Comparison of ENCODE assay signal across 10 mouse cellular contexts in genomic region chr1:171285096-171285892, GRCm38 (mm10). TPM values are rescaled to one million over a fixed set of nuclear protein-coding genes. Genes with fewer than 3 reads are reported as not detected.
DNase-seq lines count a peak whose midpoint lies in the region; ATAC-seq and TF ChIP-seq lines count a peak whose summit lies in the region.
"Had no signal": no experiment of that assay in that cellular context is flagged by ENCODE, and none has a peak within 500 bp of the region (broad histone marks: within the 10 kb centered on the region; RNA-seq: fewer than 3 reads in every experiment).

No protein-coding gene starts in this region.

- TF ChIP-seq EP300 in liver, postnatal 0 days (IDR thresholded peaks at IDR 0.05; ENCODE audit: low read depth) = no peak

- H3K27ac ChIP-seq in heart, embryonic 10.5 days = no peak overlapping the region
- H3K27ac ChIP-seq in liver, embryonic 11.5 days (ENCODE audit: low read depth, low read length) = peak overlapping the region; percentile 15; the same call in 1 of the 2 replicates
- H3K27ac ChIP-seq in liver, postnatal 0 days (ENCODE audit: low read depth) = no peak overlapping the region
- no peak overlapping the region for H3K27ac ChIP-seq in embryonic facial prominence, embryonic 14.5 days (replicated peaks; ENCODE audit: low read depth, low read length)
- no peak overlapping the region for H3K27ac ChIP-seq in neural tube, embryonic 15.5 days (replicated peaks)
- H3K27ac ChIP-seq: limb, embryonic 15.5 days had no signal

- H3K4me3 ChIP-seq in heart, embryonic 10.5 days = no peak overlapping the region
- H3K4me3 ChIP-seq in liver, embryonic 11.5 days (ENCODE audit: low read depth, low read length) = no peak overlapping the region
- H3K4me3 ChIP-seq in liver, postnatal 0 days (ENCODE audit: low read depth, low read length) = no peak overlapping the region
- no peak overlapping the region for H3K4me3 ChIP-seq in embryonic facial prominence, embryonic 14.5 days (ENCODE audit: low read depth, low read length)
- H3K4me3 ChIP-seq in neural tube, embryonic 15.5 days (replicated peaks) = no peak overlapping the region
- H3K4me3 ChIP-seq: limb, embryonic 15.5 days had no signal

- DNase-seq in heart, embryonic 10.5 days (ENCODE audit: low spot score) = peak; percentile 72
- no peak for DNase-seq in heart, postnatal 25 days (ENCODE audit: low spot score)
- no peak for DNase-seq in liver, embryonic 11.5 days (ENCODE audit: low spot score)
- no peak for DNase-seq in liver, postnatal 0 days
- DNase-seq in embryonic facial prominence, embryonic 14.5 days (ENCODE audit: low spot score) = no peak
- no peak for DNase-seq in lung, postnatal 36 days
- DNase-seq: right cerebral cortex, adult 18-20 months; thymus, postnatal 14 days had no signal

- H3K36me3 ChIP-seq in heart, embryonic 10.5 days = peaks cover 66% of the 10 kb centered on the region
- H3K36me3 ChIP-seq in liver, embryonic 11.5 days (ENCODE audit: control insufficient read depth, insufficient read depth, low read length) = peaks cover 23% of the 10 kb centered on the region; the same call in 1 of the 2 replicates
- peaks cover 34% of the 10 kb centered on the region for H3K36me3 ChIP-seq in liver, postnatal 0 days (replicated peaks; ENCODE audit: insufficient read depth, low read length)
- peaks cover 67% of the 10 kb centered on the region for H3K36me3 ChIP-seq in embryonic facial prominence, embryonic 14.5 days (ENCODE audit: control insufficient read depth, insufficient read depth, low read length)
- peaks cover 49% of the 10 kb centered on the region for H3K36me3 ChIP-seq in neural tube, embryonic 15.5 days

- ATAC-seq in liver, embryonic 11.5 days (replicated peaks; ENCODE audit: low FRiP score) = no peak
- no peak for ATAC-seq in liver, postnatal 0 days
- ATAC-seq in embryonic facial prominence, embryonic 14.5 days (ENCODE audit: low read depth) = no peak
- no peak for ATAC-seq in neural tube, embryonic 15.5 days (ENCODE audit: low FRiP score)

- H3K9ac ChIP-seq in liver, embryonic 11.5 days (ENCODE audit: low read depth, low read length) = no peak overlapping the region
- H3K9ac ChIP-seq in liver, postnatal 0 days (replicated peaks) = no peak overlapping the region
- peak overlapping the region; percentile 7; the same call in 1 of the 2 replicates for H3K9ac ChIP-seq in embryonic facial prominence, embryonic 14.5 days (ENCODE audit: low read depth, low read length)
- no peak overlapping the region for H3K9ac ChIP-seq in neural tube, embryonic 15.5 days (replicated peaks)
- H3K9ac ChIP-seq: limb, embryonic 15.5 days had no signal

- H3K27me3 ChIP-seq in heart, embryonic 10.5 days (ENCODE audit: insufficient read depth, poor library complexity, severe bottlenecking) = no peaks in the 10 kb centered on the region
- H3K27me3 ChIP-seq in liver, embryonic 11.5 days (replicated peaks; ENCODE audit: control insufficient read depth, insufficient read depth, low read length) = no peaks in the 10 kb centered on the region
- H3K27me3 ChIP-seq in liver, postnatal 0 days (ENCODE audit: insufficient read depth, low read length) = no peaks in the 10 kb centered on the region
- no peaks in the 10 kb centered on the region for H3K27me3 ChIP-seq in embryonic facial prominence, embryonic 14.5 days (replicated peaks; ENCODE audit: control insufficient read depth, insufficient read depth, low read length)
- no peaks in the 10 kb centered on the region for H3K27me3 ChIP-seq in neural tube, embryonic 15.5 days (replicated peaks)
- H3K27me3 ChIP-seq: limb, embryonic 15.5 days had no signal

- no peak for TF ChIP-seq CTCF in liver, postnatal 0 days (IDR thresholded peaks at IDR 0.05; ENCODE audit: low read depth)

- no peak overlapping the region for H3K4me2 ChIP-seq in liver, embryonic 11.5 days
- H3K4me2 ChIP-seq in liver, postnatal 0 days (ENCODE audit: low read depth, low read length) = no peak overlapping the region
- no peak overlapping the region for H3K4me2 ChIP-seq in embryonic facial prominence, embryonic 14.5 days (ENCODE audit: low read depth, low read length)
- H3K4me2 ChIP-seq in neural tube, embryonic 15.5 days = 0 out of 2 replicates have a peak overlapping the region, but pooled peaks have one; percentile 2
- H3K4me2 ChIP-seq: limb, embryonic 15.5 days had no signal

- intact Hi-C loops in heart, postnatal 25 days (cut with DNase I) = no loop called here

- H3K4me1 ChIP-seq in heart, embryonic 10.5 days = peaks cover 39% of the 10 kb centered on the region
- H3K4me1 ChIP-seq in liver, embryonic 11.5 days (replicated peaks; ENCODE audit: control insufficient read depth, insufficient read depth, low read length) = peaks cover 21% of the 10 kb centered on the region
- peaks cover 18% of the 10 kb centered on the region for H3K4me1 ChIP-seq in liver, postnatal 0 days (ENCODE audit: insufficient read depth)
- H3K4me1 ChIP-seq in embryonic facial prominence, embryonic 14.5 days (ENCODE audit: control insufficient read depth, insufficient read depth, low read length) = peaks cover 17% of the 10 kb centered on the region
- peaks cover 58% of the 10 kb centered on the region for H3K4me1 ChIP-seq in neural tube, embryonic 15.5 days

- WGBS in heart, embryonic 10.5 days = 79% methylated on average over 20 of the region's 20 CpGs
- WGBS in liver, embryonic 11.5 days = 82% methylated on average over 20 of the region's 20 CpGs
- 78% methylated on average over 20 of the region's 20 CpGs for WGBS in liver, postnatal 0 days (ENCODE audit: insufficient replicate concordance)
- WGBS in embryonic facial prominence, embryonic 14.5 days = 92% methylated on average over 20 of the region's 20 CpGs
- WGBS in neural tube, embryonic 15.5 days = 90% methylated on average over 20 of the region's 20 CpGs

- H3K9me3 ChIP-seq in heart, embryonic 10.5 days = no peaks in the 10 kb centered on the region
- H3K9me3 ChIP-seq in liver, embryonic 11.5 days (ENCODE audit: control insufficient read depth, low read length) = no peaks in the 10 kb centered on the region
- no peaks in the 10 kb centered on the region for H3K9me3 ChIP-seq in liver, postnatal 0 days (ENCODE audit: low read length)
- no peaks in the 10 kb centered on the region for H3K9me3 ChIP-seq in embryonic facial prominence, embryonic 14.5 days (ENCODE audit: control insufficient read depth, low read length)
- H3K9me3 ChIP-seq in neural tube, embryonic 15.5 days (replicated peaks) = no peaks in the 10 kb centered on the region
- H3K9me3 ChIP-seq: limb, embryonic 15.5 days had no signal

RNA-seq across cellular contexts. Expression of gene Usp21, which starts 2.5 kb away (rescaled TPM):
- polyA plus RNA-seq in heart, embryonic 10.5 days (2016; fragmentation: Nextera tagmentation; extraction: Ambion mirVana) = 58.5 and 74.8 TPM in 2 replicates
- 10 to 100 TPM; 19.7 to 21.3 TPM for total RNA-seq in heart, postnatal 25 days (2021)
- polyA plus RNA-seq in liver, embryonic 11.5 days (2014; fragmentation: Nextera tagmentation; extraction: Ambion mirVana) = 51.0 and 53.1 TPM in 2 replicates
- polyA plus RNA-seq in liver, postnatal 0 days (2015; fragmentation: Nextera tagmentation; extraction: Ambion mirVana) = 13.9 and 15.1 TPM in 2 replicates
- polyA plus RNA-seq in embryonic facial prominence, embryonic 14.5 days (2014; fragmentation: Nextera tagmentation; extraction: Ambion mirVana) = 64.2 and 74.3 TPM in 2 replicates
- polyA plus RNA-seq in neural tube, embryonic 15.5 days (2015; fragmentation: Nextera tagmentation; extraction: Ambion mirVana) = 87.4 and 91.6 TPM in 2 replicates

RNA-seq across cellular contexts. Expression of gene Ppox, which starts 4.3 kb away (rescaled TPM):
- polyA plus RNA-seq in heart, embryonic 10.5 days (2016; fragmentation: Nextera tagmentation; extraction: Ambion mirVana) = 57.1 and 59.8 TPM in 2 replicates
- 10 to 100 TPM; 13.4 to 13.7 TPM for total RNA-seq in heart, postnatal 25 days (2021)
- 131 and 133 TPM in 2 replicates for polyA plus RNA-seq in liver, embryonic 11.5 days (2014; fragmentation: Nextera tagmentation; extraction: Ambion mirVana)
- 61.5 and 69.6 TPM in 2 replicates for polyA plus RNA-seq in liver, postnatal 0 days (2015; fragmentation: Nextera tagmentation; extraction: Ambion mirVana)
- polyA plus RNA-seq in embryonic facial prominence, embryonic 14.5 days (2014; fragmentation: Nextera tagmentation; extraction: Ambion mirVana) = 44.3 and 53.0 TPM in 2 replicates
- polyA plus RNA-seq in neural tube, embryonic 15.5 days (2015; fragmentation: Nextera tagmentation; extraction: Ambion mirVana) = 42.7 and 48.0 TPM in 2 replicates

RNA-seq across cellular contexts. Expression of gene Ufc1, which starts 9.5 kb away (rescaled TPM):
- 86.8 and 92.0 TPM in 2 replicates for polyA plus RNA-seq in heart, embryonic 10.5 days (2016; fragmentation: Nextera tagmentation; extraction: Ambion mirVana)
- total RNA-seq in heart, postnatal 25 days (2021) = 10 to 100 TPM; 80.7 to 81.5 TPM
- 83.7 TPM in 2 replicates for polyA plus RNA-seq in liver, embryonic 11.5 days (2014; fragmentation: Nextera tagmentation; extraction: Ambion mirVana)
- 58.1 and 59.6 TPM in 2 replicates for polyA plus RNA-seq in liver, postnatal 0 days (2015; fragmentation: Nextera tagmentation; extraction: Ambion mirVana)
- 110 and 117 TPM in 2 replicates for polyA plus RNA-seq in embryonic facial prominence, embryonic 14.5 days (2014; fragmentation: Nextera tagmentation; extraction: Ambion mirVana)
- polyA plus RNA-seq in neural tube, embryonic 15.5 days (2015; fragmentation: Nextera tagmentation; extraction: Ambion mirVana) = 115 and 119 TPM in 2 replicates

RNA-seq across cellular contexts. Expression of gene B4galt3, which starts 15.2 kb away (rescaled TPM):
- 53.3 and 62.4 TPM in 2 replicates for polyA plus RNA-seq in heart, embryonic 10.5 days (2016; fragmentation: Nextera tagmentation; extraction: Ambion mirVana)
- total RNA-seq in heart, postnatal 25 days (2021) = 10 to 100 TPM; 16.4 to 17.8 TPM
- 49.0 and 50.6 TPM in 2 replicates for polyA plus RNA-seq in liver, embryonic 11.5 days (2014; fragmentation: Nextera tagmentation; extraction: Ambion mirVana)
- polyA plus RNA-seq in liver, postnatal 0 days (2015; fragmentation: Nextera tagmentation; extraction: Ambion mirVana) = 16.0 and 16.7 TPM in 2 replicates
- 60.2 and 64.0 TPM in 2 replicates for polyA plus RNA-seq in embryonic facial prominence, embryonic 14.5 days (2014; fragmentation: Nextera tagmentation; extraction: Ambion mirVana)
- 90.6 and 97.6 TPM in 2 replicates for polyA plus RNA-seq in neural tube, embryonic 15.5 days (2015; fragmentation: Nextera tagmentation; extraction: Ambion mirVana)

RNA-seq across cellular contexts. Expression of gene Ndufs2, which starts 34.1 kb away (rescaled TPM):
- polyA plus RNA-seq in heart, embryonic 10.5 days (2016; fragmentation: Nextera tagmentation; extraction: Ambion mirVana) = 390 and 470 TPM in 2 replicates
- 1,000 to 10,000 TPM; 1,437 to 1,441 TPM for total RNA-seq in heart, postnatal 25 days (2021)
- 256 and 262 TPM in 2 replicates for polyA plus RNA-seq in liver, embryonic 11.5 days (2014; fragmentation: Nextera tagmentation; extraction: Ambion mirVana)
- 158 and 170 TPM in 2 replicates for polyA plus RNA-seq in liver, postnatal 0 days (2015; fragmentation: Nextera tagmentation; extraction: Ambion mirVana)
- polyA plus RNA-seq in embryonic facial prominence, embryonic 14.5 days (2014; fragmentation: Nextera tagmentation; extraction: Ambion mirVana) = 233 and 246 TPM in 2 replicates
- polyA plus RNA-seq in neural tube, embryonic 15.5 days (2015; fragmentation: Nextera tagmentation; extraction: Ambion mirVana) = 237 and 260 TPM in 2 replicates
